Mouse (Mus musculus): ENCODE results near the gene Umad1. TPM values are rescaled to one million over a fixed set of nuclear protein-coding genes. Genes with fewer than 3 reads are reported as not detected.

The Umad1 gene
- polyA plus RNA-seq, 1 experiment = 14.2 TPM

- no peak for TF ChIP-seq GATA1 (IDR thresholded peaks at IDR 0.05; ENCODE audit: borderline replicate concordance, low read length)
- no peak for TF ChIP-seq FLI1 (IDR thresholded peaks at IDR 0.05; ENCODE audit: low read length)
Observed at GRCm38 (mm10) chr6:8276431-8276830, 17.3 kb downstream of the Umad1 start.

DNA sequence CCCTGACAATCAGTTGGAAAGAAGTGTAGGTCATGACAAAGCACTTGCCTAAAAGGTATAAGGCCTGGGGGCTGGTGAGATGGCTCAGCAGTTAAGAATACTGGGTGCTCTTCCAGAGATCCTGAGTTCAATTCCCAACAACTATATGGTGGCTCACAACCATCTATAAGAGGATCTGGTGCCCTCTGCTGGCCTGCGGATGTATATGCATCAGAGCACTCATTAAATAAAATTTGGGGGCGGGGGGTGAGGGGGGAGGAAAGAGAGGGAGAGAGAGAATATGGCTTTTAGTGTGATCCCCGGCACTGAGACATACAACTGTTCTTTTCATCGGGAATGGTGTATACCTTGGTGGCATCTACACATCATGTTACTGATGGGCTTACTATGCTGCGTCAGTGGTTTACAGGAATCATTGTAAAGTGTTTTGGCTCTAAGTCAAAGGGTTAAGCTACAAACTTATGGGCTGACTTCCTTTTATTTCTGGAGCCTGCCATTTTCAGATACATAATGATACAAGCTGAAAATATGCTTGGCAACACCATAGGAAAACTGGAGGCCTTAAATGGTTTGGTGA lies 19.4 kb downstream of the Umad1 start:
- H3K27me3 ChIP-seq (replicated peaks) = no peaks in the 10 kb centered on the region
- H3K4me3 ChIP-seq (replicated peaks) = no peak overlapping the region
- H3K9me3 ChIP-seq = no peaks in the 10 kb centered on the region
- peaks cover 16% of the 10 kb centered on the region; the same call in 1 of the 2 replicates for H3K4me1 ChIP-seq
- H3K36me3 ChIP-seq (replicated peaks; ENCODE audit: low read length) = peaks cover 15% of the 10 kb centered on the region
- TF ChIP-seq FLI1 (IDR thresholded peaks at IDR 0.05; ENCODE audit: low read length) (no peak), GATA1 (IDR thresholded peaks at IDR 0.05; ENCODE audit: borderline replicate concordance, low read length) (no peak)

More at GRCm38 (mm10) chr6:8276431-8276830, 17.3 kb downstream of the Umad1 start:
- Histone ChIP-seq H3K9me3 (no peaks in the 10 kb centered on the region), H3K27me3 (replicated peaks) (no peaks in the 10 kb centered on the region), H3K36me3 (replicated peaks; ENCODE audit: low read length) (peaks cover 25% of the 10 kb centered on the region), H3K4me3 (replicated peaks) (no peak overlapping the region), H3K4me1 (peaks cover 12% of the 10 kb centered on the region; the same call in 1 of the 2 replicates)

- Histone ChIP-seq H3K27me3 (replicated peaks) (no peaks in the 10 kb centered on the region), H3K36me3 (replicated peaks; ENCODE audit: low read length) (peaks cover 29% of the 10 kb centered on the region), H3K4me3 (replicated peaks) (no peak overlapping the region), H3K9me3 (no peaks in the 10 kb centered on the region), H3K4me1 (peaks cover 11% of the 10 kb centered on the region; the same call in 1 of the 2 replicates)
- TF ChIP-seq GATA1 (IDR thresholded peaks at IDR 0.05; ENCODE audit: borderline replicate concordance, low read length) (no peak), FLI1 (IDR thresholded peaks at IDR 0.05; ENCODE audit: low read length) (no peak)
Observed at GRCm38 (mm10) chr6:8283255-8283654, 24.2 kb downstream of the Umad1 start.

- H3K4me1 ChIP-seq = peaks cover 12% of the 10 kb centered on the region; the same call in 1 of the 2 replicates
- no peaks in the 10 kb centered on the region for H3K9me3 ChIP-seq
- no peak for TF ChIP-seq GATA1 (IDR thresholded peaks at IDR 0.05; ENCODE audit: borderline replicate concordance, low read length)
- TF ChIP-seq FLI1 (IDR thresholded peaks at IDR 0.05; ENCODE audit: low read length) = no peak
- H3K36me3 ChIP-seq (replicated peaks; ENCODE audit: low read length) = peaks cover 16% of the 10 kb centered on the region
- no peak overlapping the region for H3K4me3 ChIP-seq (replicated peaks)
- no peaks in the 10 kb centered on the region for H3K27me3 ChIP-seq (replicated peaks)
Observed at GRCm38 (mm10) chr6:8285401-8285960, 26.4 kb downstream of the Umad1 start.

DNA sequence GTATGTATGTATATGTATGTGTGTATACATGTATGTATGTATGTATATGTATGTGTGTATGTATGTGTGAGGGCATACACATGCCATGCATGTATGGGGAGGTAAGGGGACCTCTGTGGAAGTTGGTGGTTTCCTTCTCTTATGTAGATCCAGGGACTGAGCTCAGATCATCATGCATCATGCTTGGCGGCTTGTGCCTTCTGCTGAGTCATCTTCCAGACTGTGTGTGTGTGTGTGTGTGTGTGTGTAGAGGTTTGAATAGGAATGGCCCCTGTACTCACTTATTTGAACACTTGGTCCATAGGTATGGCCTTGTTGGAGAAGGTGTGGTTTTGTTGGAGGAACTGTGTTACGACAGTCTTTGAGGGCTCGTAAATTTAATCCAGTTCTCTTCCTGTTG lies 27.1 kb downstream of the Umad1 start:
- no peaks in the 10 kb centered on the region for H3K27me3 ChIP-seq (replicated peaks)
- H3K4me1 ChIP-seq = peaks cover 12% of the 10 kb centered on the region; the same call in 1 of the 2 replicates
- H3K36me3 ChIP-seq (replicated peaks; ENCODE audit: low read length) = peaks cover 16% of the 10 kb centered on the region
- no peaks in the 10 kb centered on the region for H3K9me3 ChIP-seq
- H3K4me3 ChIP-seq (replicated peaks) = no peak overlapping the region
- no peak for TF ChIP-seq FLI1 (IDR thresholded peaks at IDR 0.05; ENCODE audit: low read length)
- no peak for TF ChIP-seq GATA1 (IDR thresholded peaks at IDR 0.05; ENCODE audit: borderline replicate concordance, low read length)

- TF ChIP-seq GATA1 (IDR thresholded peaks at IDR 0.05; ENCODE audit: borderline replicate concordance, low read length) (no peak), FLI1 (IDR thresholded peaks at IDR 0.05; ENCODE audit: low read length) (no peak)
- Histone ChIP-seq H3K27me3 (replicated peaks) (no peaks in the 10 kb centered on the region), H3K36me3 (replicated peaks; ENCODE audit: low read length) (peaks cover 23% of the 10 kb centered on the region), H3K9me3 (no peaks in the 10 kb centered on the region), H3K4me3 (replicated peaks) (no peak overlapping the region), H3K4me1 (peaks cover 8% of the 10 kb centered on the region; the same call in 1 of the 2 replicates)
Observed at GRCm38 (mm10) chr6:8288755-8289580, 29.9 kb downstream of the Umad1 start.

DNA sequence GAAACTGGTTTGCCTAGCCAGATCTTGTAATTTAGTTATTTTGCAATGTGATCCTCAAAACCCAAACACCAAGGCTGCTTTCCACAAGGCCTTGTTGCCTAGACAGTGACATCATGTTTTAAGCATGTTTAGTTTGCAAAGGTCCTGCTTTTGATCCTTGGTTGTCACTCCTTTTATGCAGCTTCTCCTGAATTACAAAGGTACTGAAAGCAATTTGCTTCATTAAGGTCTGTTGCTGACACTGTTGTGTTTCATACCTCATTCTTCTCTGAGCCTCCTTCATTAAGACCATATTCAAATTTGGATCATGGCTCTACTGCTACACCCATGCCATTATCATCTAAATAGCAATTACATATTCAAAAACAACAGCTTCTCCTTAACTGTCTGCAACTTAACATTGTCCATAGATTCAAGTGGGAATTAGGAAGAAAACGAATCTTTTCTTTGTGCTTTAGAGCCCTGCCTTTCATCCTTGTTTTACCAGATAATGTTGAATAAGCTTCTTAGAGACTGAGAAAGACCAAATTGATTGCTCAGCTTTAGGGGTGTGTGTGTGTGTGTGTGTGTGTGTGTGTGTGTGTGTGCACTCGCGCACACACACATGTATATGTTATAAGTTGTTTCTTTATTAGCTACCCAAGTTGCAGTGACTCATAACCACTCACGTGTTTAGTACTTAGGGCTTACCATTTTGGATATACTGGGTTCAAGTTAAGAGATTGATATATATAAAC lies 35.1 kb downstream of the Umad1 start:
- TF ChIP-seq GATA1 (IDR thresholded peaks at IDR 0.05; ENCODE audit: borderline replicate concordance, low read length) (no peak), FLI1 (IDR thresholded peaks at IDR 0.05; ENCODE audit: low read length) (no peak)
- Histone ChIP-seq H3K36me3 (replicated peaks; ENCODE audit: low read length) (peaks cover 12% of the 10 kb centered on the region), H3K4me3 (replicated peaks) (no peak overlapping the region), H3K9me3 (no peaks in the 10 kb centered on the region), H3K27me3 (replicated peaks) (no peaks in the 10 kb centered on the region), H3K4me1 (no peaks in the 10 kb centered on the region)

GRCm38 (mm10) chr6:8299066-8299863 lies 40.2 kb downstream of the Umad1 start:
- TF ChIP-seq FLI1 (IDR thresholded peaks at IDR 0.05; ENCODE audit: low read length) (no peak), GATA1 (IDR thresholded peaks at IDR 0.05; ENCODE audit: borderline replicate concordance, low read length) (no peak)
- no peaks in the 10 kb centered on the region for H3K9me3 ChIP-seq

More at GRCm38 (mm10) chr6:8299066-8299863, 40.2 kb downstream of the Umad1 start:
- Histone ChIP-seq H3K4me3 (replicated peaks) (no peak overlapping the region), H3K36me3 (replicated peaks; ENCODE audit: low read length) (peaks cover 4% of the 10 kb centered on the region), H3K27me3 (replicated peaks) (no peaks in the 10 kb centered on the region), H3K4me1 (no peaks in the 10 kb centered on the region)
